Mouse (Mus musculus) MEL (cell line): ENCODE measurements around the gene Rbm8a2. TPM values are rescaled to one million over a fixed set of nuclear protein-coding genes. Genes with fewer than 3 reads are reported as not detected.

ENCODE experiments used
- DNase-seq: peaks from one replicate; pipeline ENCODE4 v3.0.0; 2011; ENCODE audit warnings: low read depth, low spot score
- H3K27ac ChIP-seq: 2 replicates; pipeline ENCODE4 v1.5.1; 2012; ENCODE audit warnings: low read depth, mild to moderate bottlenecking, control low read depth, low read length, moderate library complexity; ENCODE audit not compliant: control insufficient read depth
- H3K27me3 ChIP-seq, 2 experiments: fragments of 150-350 bp in 1 of 2; sonication (generic) in 1 of 2; 2 replicates each; pipeline ENCODE4 v1.6.1; 2012; ENCODE audit warnings: low read length in 2 of 2, mild to moderate bottlenecking in 2 of 2, improper control_type of control experiment in 1 of 2, moderate library complexity in 1 of 2; ENCODE audit not compliant: insufficient read depth in 2 of 2, control insufficient read depth in 1 of 2
- H3K36me3 ChIP-seq, 2 experiments: 2 replicates each; pipeline ENCODE4 v1.6.1; 2012 to 2014; ENCODE audit warnings: low read length in 2 of 2, improper control_type of control experiment in 1 of 2, inconsistent platforms in 1 of 2, mild to moderate bottlenecking in 1 of 2; ENCODE audit not compliant: insufficient read depth in 2 of 2, control insufficient read depth in 1 of 2
- H3K4me1 ChIP-seq, 2 experiments: fragments of 150-350 bp in 1 of 2; sonication (generic) in 1 of 2; 2 replicates each; pipeline ENCODE4 v1.6.1; 2012; ENCODE audit warnings: low read length in 2 of 2, improper control_type of control experiment in 1 of 2, mild to moderate bottlenecking in 1 of 2; ENCODE audit not compliant: insufficient read depth in 2 of 2, control insufficient read depth in 1 of 2
- H3K4me3 ChIP-seq, 2 experiments: fragments of 150-350 bp in 1 of 2; sonication (generic) in 1 of 2; 2 replicates each; pipeline ENCODE4 v1.5.1; 2012; ENCODE audit warnings: low read depth in 2 of 2, low read length in 2 of 2, mild to moderate bottlenecking in 2 of 2, moderate library complexity in 2 of 2, control low read depth in 1 of 2, improper control_type of control experiment in 1 of 2; ENCODE audit not compliant: control insufficient read depth in 1 of 2, insufficient read depth in 1 of 2
- H3K79me2 ChIP-seq: 2 replicates; pipeline ENCODE4 v1.6.1; 2012; ENCODE audit warnings: mild to moderate bottlenecking, low read length, moderate library complexity; ENCODE audit not compliant: control insufficient read depth, poor library complexity, insufficient read depth
- H3K9ac ChIP-seq: 2 replicates; pipeline ENCODE4 v1.6.1; 2012; ENCODE audit warnings: low read depth, mild to moderate bottlenecking, control low read depth, low read length, moderate library complexity; ENCODE audit not compliant: control insufficient read depth, poor library complexity, severe bottlenecking
- H3K9me3 ChIP-seq: fragments of 150-350 bp; sonication (generic); replicated peaks from 2 replicates; pipeline ENCODE4 v1.6.1; 2012; ENCODE audit warnings: mild to moderate bottlenecking, low read length, improper control_type of control experiment, moderate library complexity; ENCODE audit not compliant: insufficient read depth
- CHD1 ChIP-seq: IDR thresholded peaks from 2 replicates; pipeline ENCODE4 v1.6.1; 2012; ENCODE audit warnings: low read depth, mild to moderate bottlenecking, inconsistent platforms, low read length, improper control_type of control experiment
- CTCF ChIP-seq, 3 experiments: IDR thresholded peaks in 2 of 3; conservative IDR thresholded peaks in 1 of 3; 2 replicates each; pipeline ENCODE4 v1.5.1; 2011 to 2012; ENCODE audit warnings: low read length in 3 of 3, low read depth in 2 of 3, mild to moderate bottlenecking in 2 of 3, improper control_type of control experiment in 1 of 3, inconsistent platforms in 1 of 3, mixed read lengths in 1 of 3, moderate library complexity in 1 of 3; ENCODE audit not compliant: control insufficient read depth in 1 of 3, insufficient read depth in 1 of 3, poor library complexity in 1 of 3, severe bottlenecking in 1 of 3
- E2F4 ChIP-seq: IDR thresholded peaks from 2 replicates; pipeline ENCODE4 v1.6.1; 2011; ENCODE audit warnings: low read depth, low read length, improper control_type of control experiment, borderline replicate concordance
- GABPA ChIP-seq: IDR thresholded peaks from 2 replicates; pipeline ENCODE4 v1.6.1; 2012; ENCODE audit warnings: low read depth, mild to moderate bottlenecking, inconsistent platforms, low read length, improper control_type of control experiment, moderate library complexity
- GATA1 ChIP-seq: IDR thresholded peaks from 2 replicates; pipeline ENCODE4 v1.6.1; 2011; ENCODE audit warnings: low read depth, low read length, improper control_type of control experiment
- HCFC1 ChIP-seq: IDR thresholded peaks from 2 replicates; pipeline ENCODE4 v1.6.1; 2012; ENCODE audit warnings: low read depth, mild to moderate bottlenecking, inconsistent platforms, low read length, improper control_type of control experiment, moderate library complexity
- MEF2A ChIP-seq: IDR thresholded peaks from 2 replicates; pipeline ENCODE4 v1.6.1; 2014; ENCODE audit warnings: low read depth, mild to moderate bottlenecking, inconsistent platforms, low read length, improper control_type of control experiment; ENCODE audit not compliant: poor library complexity, insufficient replicate concordance, severe bottlenecking; ENCODE audit errors: extremely low read depth
- MXI1 ChIP-seq: IDR thresholded peaks from 2 replicates; pipeline ENCODE4 v1.6.1; 2011; ENCODE audit warnings: mild to moderate bottlenecking, low read depth, low read length, improper control_type of control experiment
- SIN3A ChIP-seq: IDR thresholded peaks from 2 replicates; pipeline ENCODE4 v1.6.1; 2012; ENCODE audit warnings: low read length, improper control_type of control experiment, inconsistent platforms
- TBP ChIP-seq: IDR thresholded peaks from 2 replicates; pipeline ENCODE4 v1.8.0; 2011; ENCODE audit warnings: low read depth, low read length, improper control_type of control experiment
- TCF12 ChIP-seq: IDR thresholded peaks from 2 replicates; pipeline ENCODE4 v1.6.1; 2014; ENCODE audit warnings: low read depth, mild to moderate bottlenecking, inconsistent platforms, low read length, improper control_type of control experiment, moderate library complexity
- ZKSCAN1 ChIP-seq: IDR thresholded peaks from 2 replicates; pipeline ENCODE4 v1.6.1; 2012; ENCODE audit warnings: low read depth, mild to moderate bottlenecking, inconsistent platforms, low read length, improper control_type of control experiment, moderate library complexity
- ZMIZ1 ChIP-seq: IDR thresholded peaks from 2 replicates; pipeline ENCODE4 v1.6.1; 2012; ENCODE audit warnings: low read depth, mild to moderate bottlenecking, inconsistent platforms, low read length, improper control_type of control experiment, moderate library complexity
- ZNF384 ChIP-seq: IDR thresholded peaks from 2 replicates; pipeline ENCODE4 v1.6.1; 2012; ENCODE audit warnings: low read depth, mild to moderate bottlenecking, inconsistent platforms, low read length, improper control_type of control experiment
- polyA plus RNA-seq, 2 experiments: library from polyadenylated mRNA; stranded (reverse) in 1 of 2; unstranded in 1 of 2; fragments of >175 nt in 1 of 2; fragments of >200 nt in 1 of 2; gene quantifications; 2 replicates each; pipeline versions ENCODE4 v1.2.1 to v1.2.4; 2012; ENCODE audit warnings: low replicate concordance in 2 of 2, low read depth in 1 of 2; ENCODE audit not compliant: insufficient read length in 2 of 2, insufficient read depth in 1 of 2, missing spikeins in 1 of 2
- total RNA-seq: library from RNA; depleted of rRNA; stranded (reverse); fragments of 300-350 nt; gene quantifications from 2 replicates; pipeline ENCODE4 v1.2.3, GENCODE M21; 2012; rRNA removed

Gene Rbm8a2
- total and polyA plus RNA-seq, 3 experiments = 1.0 to 1.3 TPM; not detected in 1

GRCm38 (mm10) chr1:175931391-175931790 lies 47.5 kb downstream of the Rbm8a2 start:
- no peak overlapping the region for H3K27ac ChIP-seq
- no peaks in the 10 kb centered on the region; a peak in 1 of 4 replicates for H3K27me3 ChIP-seq
- no peaks in the 10 kb centered on the region for H3K9me3 ChIP-seq
- no peaks in the 10 kb centered on the region for H3K36me3 ChIP-seq
- TF ChIP-seq GATA1 = no peak
- TF ChIP-seq E2F4 = no peak
- no peak for TF ChIP-seq SIN3A
- TF ChIP-seq ZNF384 = no peak
- TF ChIP-seq CTCF (IDR thresholded peaks at IDR 0.05 in 2 of 3, conservative IDR thresholded peaks at IDR 0.05 in 1 of 3; ENCODE audit: control insufficient read depth in 1 of 3, insufficient read depth in 1 of 3, low read depth in 2 of 3, low read length in 3 of 3, poor library complexity in 1 of 3, severe bottlenecking in 1 of 3) = no peak
- TF ChIP-seq ZMIZ1 = no peak
- no peak for TF ChIP-seq ZKSCAN1
- TF ChIP-seq MXI1 = no peak
- TF ChIP-seq TBP = no peak
- no peak for TF ChIP-seq HCFC1
- TF ChIP-seq GABPA = no peak
- no peak for TF ChIP-seq CHD1
- no peak for TF ChIP-seq TCF12
- no peak for TF ChIP-seq MEF2A
- TF ChIP-seq, all 39 proteins: peak for 0
- Histone ChIP-seq H3K4me3 (no peak overlapping the region), H3K79me2 (no peaks in the 10 kb centered on the region), H3K9ac (no peak overlapping the region), H3K4me1 (no peaks in the 10 kb centered on the region)
- no peak for DNase-seq

Other genes with a start within 250 kb of the Rbm8a2 start
- gene Exo1, start 98.5 kb downstream of the Rbm8a2 start, total RNA-seq = 61.9 and 74.2 TPM in 2 replicates
- gene Exo1, start 98.5 kb downstream of the Rbm8a2 start, polyA plus RNA-seq = 1,000 to 10,000 TPM in 1 of 2 experiments, 10 to 100 TPM in 1; 82.9 to 1,192 TPM
- 0.15 and 0.16 TPM in 2 replicates for gene Gm38100, start 58.8 kb downstream of the Rbm8a2 start, total RNA-seq
- gene Gm38100, start 58.8 kb downstream of the Rbm8a2 start, polyA plus RNA-seq = under 1 TPM in 1 of 2 experiments, not detected in 1; 0.24 TPM